Mouse (Mus musculus) kidney, postnatal 25 days (tissue): ENCODE measurements around the gene Fbxw19.
"Not testable (repeated sequence)": the region's sequence is repeated elsewhere in the genome, so short reads cannot be mapped to it uniquely, and the experiment has no call there.

Experiments used
- DNase-seq, 2 experiments: peaks; one replicate each; pipeline ENCODE4 v3.0.0; 2021; ENCODE audit warnings: mixed read lengths in 2 of 2

Gene Fbxw19

DNA sequence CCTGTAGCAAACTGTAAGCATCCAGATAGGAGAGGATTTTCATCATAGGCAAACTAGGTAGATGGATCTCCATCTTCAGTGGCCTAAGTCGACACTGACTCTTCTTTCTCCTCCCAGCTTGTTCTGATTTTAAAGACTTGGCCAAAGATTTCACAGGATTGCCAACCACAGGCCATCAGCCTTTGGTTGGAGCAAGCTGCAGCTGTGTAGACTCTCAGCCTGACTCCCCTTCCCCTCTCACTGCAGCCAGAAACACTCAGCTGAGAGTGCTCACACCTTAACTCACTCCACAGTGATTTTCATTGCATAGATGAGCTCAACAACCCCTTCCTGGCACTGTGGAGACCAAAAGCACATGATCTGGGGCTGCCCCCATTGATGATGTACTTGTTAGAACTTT lies at the start of gene Fbxw19:
Fbxw19 (minus strand) TSS at position 101 of the 400 bp plus-strand sequence.
- not testable (repeated sequence) for DNase-seq

DNA sequence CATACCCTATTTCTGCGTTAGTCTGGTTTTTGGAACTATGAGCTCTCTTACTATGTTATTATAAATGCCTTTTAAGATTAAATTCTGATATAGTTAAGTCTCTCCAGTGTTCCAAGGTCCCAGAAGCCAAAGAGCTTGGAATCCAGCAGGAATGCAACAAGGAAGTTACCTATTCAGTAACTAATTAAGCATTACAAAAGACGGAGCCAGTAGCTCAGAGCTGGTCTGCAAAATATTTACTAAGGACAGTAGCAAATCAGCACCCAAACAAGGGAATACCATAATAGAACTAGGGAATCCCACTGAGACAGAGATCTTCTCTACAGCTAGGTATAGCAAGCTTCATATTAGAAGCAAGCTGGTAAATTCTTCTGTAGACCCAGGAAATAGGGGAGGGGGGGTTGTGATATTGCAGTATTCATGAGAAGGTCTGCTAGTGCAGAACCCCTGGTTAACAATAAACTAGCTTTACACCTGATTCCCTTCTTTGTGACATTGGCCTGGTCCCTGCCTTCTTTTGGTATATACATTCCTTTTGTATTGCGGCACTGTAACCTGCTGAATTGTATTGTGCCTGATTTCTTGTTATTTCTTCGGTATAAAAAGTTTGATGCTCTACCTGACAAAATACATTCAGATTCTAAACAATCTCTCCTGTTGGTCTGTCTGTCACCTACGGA lies 27.9 kb upstream of the Fbxw19 start:
- peak; percentile 20 to 35 for DNase-seq

DNA sequence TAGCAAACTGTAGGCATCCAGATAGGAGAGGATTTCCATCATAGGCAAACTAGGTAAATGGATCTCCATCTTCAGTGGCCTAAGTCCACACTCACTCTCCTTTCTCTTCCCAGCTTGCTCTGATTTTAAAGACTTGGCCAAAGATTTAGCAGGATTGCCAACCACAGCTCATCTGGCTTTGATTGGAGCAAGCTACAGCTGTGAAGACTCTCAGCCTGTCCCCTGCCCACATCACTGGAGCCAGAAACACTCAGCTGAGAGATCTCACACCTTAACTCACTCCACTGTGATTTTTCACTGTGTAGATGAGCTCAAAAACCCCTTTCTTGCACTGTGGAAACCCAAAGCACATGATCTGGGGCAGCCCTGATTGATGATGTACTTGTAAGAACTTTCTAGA lies 46.6 kb downstream of the Fbxw19 start, which contains the start of gene Fbxw16:
Fbxw16 (minus strand) TSS at position 101 of the 400 bp plus-strand sequence.
- no peak for DNase-seq

DNA sequence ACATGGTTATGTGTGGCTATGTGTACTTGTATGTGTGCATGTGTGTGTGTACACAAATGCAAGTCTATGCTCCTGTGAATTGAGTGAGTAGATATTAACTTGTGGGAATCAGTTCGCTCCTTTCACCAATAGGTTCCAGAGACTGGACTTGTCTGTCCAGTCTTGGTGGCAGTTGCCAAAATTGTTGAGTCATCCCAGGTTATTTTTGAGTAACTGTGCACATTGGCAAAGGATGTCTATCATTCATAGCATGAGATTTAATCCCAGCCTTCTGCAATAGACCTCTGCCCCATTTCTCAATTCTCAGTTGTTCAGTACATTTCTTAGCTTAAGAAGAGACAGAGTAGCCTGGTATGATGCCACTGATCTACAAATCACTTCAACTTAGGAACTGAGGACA lies 62.7 kb downstream of the Fbxw19 start:
- DNase-seq: no peak
